Mouse (Mus musculus) right cerebral cortex, postnatal 14 days (tissue): ENCODE data around the gene Bnipl.
A peak's percentile ranks its signal among the peaks of the same experiment; 100 is the strongest.

Experiments used
- DNase-seq: peaks from one replicate; pipeline ENCODE4 v3.0.0; 2022

The Bnipl gene

DNA sequence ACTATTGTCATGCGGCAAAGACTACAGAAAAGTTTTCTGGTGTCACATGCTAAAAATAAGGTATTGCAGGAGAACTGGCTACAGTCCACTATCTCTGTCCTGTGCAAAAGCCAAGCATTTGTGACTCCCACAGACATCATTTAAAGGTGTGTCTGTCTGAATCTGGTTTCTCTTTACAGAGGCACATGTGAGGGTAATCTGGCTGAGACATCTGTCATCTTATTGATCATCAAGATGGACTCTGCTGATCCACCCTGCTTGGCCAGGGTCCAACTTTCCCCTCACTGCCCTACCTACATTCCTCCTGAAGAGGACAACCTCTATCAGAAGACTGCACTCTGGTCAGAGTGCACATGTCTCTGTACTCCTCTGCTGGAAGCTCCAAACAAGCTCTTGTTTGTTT, 26.2 kb upstream of the Bnipl start:
- DNase-seq = no peak

DNA sequence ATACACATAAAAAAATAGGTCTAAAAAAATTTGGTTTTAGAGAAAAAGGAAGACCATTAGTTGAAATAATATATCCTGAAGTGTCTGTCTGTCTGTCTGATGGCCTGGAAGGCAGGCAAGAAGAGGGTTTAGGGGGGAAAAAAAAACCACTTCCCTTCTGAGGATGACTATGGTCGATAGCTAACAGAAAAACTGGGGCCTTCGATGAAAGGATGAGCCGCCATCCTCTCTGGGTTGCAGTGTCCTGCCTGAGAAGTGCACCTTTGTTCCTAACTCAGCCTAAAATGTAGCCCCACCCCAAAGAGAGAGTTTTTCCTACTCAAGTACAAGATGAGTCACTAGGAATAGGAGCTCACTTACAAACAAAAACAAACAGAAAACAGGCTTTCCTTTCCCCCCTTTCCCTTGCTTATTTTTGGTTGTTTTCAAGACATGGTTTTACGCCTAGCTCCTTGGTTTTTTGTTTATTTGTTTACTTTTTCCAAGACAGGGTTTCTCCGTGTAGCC, 25.5 kb upstream of the Bnipl start:
- no peak for DNase-seq

DNA sequence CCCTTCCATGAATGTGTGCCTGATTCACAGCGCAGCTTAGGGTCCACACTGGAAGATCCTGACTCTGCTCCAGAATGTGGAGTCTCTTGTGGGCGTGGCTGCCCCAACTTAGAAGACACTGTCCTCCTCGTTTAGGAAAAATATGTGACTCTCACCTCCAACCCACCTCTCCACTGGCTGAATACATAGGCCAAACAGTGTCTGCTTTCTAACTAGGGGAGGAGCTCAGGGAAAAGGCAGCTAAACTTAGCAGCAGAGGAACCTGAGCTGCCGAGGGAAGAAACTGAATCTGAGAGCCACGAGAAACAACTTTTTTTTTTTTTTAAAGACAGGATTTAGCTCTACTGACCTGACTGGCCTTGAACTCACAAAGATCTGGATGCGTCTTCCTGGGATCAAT, 24.2 kb upstream of the Bnipl start:
- no peak for DNase-seq

DNA sequence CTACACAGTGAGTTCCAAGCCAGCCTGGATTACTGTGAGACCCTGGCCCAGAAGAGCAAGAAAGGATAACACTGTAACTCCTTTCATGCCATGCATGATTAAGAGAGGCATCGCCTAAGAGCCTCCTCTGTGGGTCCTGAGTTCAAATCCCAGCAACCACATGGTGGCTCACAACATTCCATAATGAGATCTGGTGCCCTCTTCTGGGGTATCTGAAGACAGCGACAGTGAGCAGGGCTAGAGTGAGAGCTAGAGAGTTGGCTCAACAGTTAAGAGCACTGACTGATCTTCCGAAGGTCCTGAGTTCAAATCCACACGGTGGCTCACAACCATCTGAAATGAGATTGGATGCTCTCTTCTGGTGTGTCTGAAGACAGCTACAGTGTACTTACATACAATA, 23.5 kb upstream of the Bnipl start:
- no peak for DNase-seq

DNA sequence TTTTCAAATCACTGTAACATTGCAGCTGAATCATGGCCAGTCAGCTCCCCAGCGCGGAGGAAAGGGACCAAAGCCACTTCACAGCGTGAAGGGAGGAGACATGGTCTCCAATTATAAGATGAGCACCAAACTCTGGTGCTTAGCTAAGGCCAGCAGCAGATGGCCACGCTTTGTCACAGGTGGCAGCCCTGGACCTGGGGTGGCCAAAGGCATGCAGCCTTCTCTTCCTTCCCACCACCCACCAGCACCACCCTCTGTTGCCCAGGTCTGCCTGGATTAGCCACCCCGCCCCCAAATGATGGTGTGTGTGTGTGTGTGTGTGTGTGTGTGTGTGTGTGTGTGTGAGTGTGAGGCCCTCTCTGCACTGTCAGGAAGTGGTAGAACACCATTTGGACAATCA, 22.5 kb upstream of the Bnipl start:
- no peak for DNase-seq

DNA sequence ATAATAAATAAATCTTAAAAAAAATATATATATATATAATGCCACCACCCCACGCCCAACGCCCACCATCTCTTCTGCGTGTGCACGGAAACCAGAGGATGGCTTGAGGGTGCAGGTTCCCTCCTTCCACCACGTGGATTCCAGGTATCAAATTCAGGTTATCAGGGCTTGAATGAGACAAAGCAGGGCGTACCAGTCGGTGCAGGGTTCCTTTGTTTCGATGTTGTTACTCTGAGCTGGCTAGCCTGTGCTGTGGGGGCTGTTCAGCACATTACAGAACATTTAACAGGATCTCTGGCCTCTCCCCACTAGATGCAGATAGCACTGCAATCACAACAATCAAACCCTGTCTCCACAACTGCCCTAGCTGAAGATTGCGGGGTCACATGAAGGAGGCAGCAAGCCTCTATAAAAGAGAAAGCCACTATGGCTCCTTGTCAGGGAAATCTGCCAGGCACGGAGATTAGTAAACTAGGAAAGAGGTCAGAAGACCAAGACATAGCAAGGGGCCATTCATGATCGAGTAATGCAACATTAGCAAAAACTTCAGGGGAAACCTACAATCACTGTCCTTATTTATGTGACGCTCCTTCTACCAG, 19.9 kb upstream of the Bnipl start:
- DNase-seq = no peak

DNA sequence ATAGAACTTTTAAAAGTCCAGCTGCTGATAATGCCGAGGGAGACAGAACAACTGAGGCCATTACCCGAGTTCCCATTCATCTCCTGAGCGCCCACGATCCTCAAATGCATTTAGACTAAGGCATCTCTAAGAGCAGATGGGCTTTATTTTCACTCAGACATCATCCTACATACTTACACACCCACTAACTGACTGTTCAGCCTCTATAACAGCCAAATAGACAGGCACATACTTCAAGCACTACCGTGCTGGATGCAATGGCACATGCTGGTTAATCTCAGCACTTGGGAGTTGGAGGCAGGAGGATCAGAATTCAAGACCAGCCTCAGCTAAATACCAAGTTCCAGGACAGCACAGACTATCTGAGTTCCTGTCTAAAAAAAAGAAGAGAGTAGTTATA, 18.8 kb upstream of the Bnipl start:
- DNase-seq = no peak

DNA sequence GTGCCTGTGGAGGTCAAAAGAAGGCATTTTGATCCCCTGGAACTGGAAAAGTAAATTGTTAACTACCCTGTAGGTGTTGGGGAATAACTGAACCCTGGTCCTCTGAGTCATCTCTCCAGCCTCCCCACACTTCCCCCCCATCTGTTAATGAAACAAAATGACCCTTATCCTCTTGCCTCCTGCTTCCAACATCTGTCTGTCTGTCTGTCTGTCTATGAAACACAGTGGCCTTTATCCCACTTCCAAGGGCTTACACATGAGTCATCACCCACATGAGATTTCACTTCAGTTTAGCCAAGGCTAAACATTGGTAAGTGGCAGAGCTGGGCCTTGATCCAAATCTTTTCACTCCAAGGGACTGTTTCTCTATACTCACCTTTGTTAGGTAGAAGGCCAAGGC, 16.9 kb upstream of the Bnipl start:
- no peak for DNase-seq

DNA sequence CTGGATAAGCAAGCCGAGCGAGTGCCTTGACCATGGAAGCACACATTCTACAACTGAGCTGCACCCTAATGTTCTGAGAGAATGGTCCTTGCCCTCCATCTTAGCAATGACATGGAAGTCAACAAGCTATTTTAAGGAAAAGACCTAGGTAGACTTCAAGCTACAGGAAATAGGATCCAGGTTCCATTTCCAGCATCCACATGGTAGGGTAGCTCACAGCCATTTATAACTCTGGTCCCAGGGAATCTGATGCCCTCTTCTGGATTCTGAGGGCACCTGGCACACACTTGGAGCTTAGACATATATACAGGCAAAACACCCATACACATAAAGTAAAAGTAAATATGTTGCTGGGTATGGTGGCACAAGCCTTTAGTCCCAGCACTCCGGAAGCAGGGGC, 15.1 kb upstream of the Bnipl start:
- no peak for DNase-seq

DNA sequence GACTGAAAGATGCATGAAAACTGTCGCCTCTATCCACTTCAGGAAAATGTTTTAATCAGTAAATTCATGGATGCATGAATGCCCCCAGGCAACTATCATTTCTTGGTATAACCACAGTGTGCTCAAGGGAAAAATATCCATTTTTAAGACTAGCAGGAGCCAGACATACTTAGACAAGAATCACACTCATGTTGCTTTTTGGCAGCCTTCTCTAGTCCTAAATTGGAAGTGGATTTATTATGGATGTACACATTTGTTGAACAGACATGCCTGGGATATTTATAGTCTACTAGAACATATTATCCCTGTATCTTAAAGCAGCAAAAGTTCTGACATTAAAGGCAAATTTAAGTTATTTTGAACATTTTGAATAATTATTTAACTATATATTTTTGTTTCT, 13.7 kb upstream of the Bnipl start:
- DNase-seq = no peak

DNA sequence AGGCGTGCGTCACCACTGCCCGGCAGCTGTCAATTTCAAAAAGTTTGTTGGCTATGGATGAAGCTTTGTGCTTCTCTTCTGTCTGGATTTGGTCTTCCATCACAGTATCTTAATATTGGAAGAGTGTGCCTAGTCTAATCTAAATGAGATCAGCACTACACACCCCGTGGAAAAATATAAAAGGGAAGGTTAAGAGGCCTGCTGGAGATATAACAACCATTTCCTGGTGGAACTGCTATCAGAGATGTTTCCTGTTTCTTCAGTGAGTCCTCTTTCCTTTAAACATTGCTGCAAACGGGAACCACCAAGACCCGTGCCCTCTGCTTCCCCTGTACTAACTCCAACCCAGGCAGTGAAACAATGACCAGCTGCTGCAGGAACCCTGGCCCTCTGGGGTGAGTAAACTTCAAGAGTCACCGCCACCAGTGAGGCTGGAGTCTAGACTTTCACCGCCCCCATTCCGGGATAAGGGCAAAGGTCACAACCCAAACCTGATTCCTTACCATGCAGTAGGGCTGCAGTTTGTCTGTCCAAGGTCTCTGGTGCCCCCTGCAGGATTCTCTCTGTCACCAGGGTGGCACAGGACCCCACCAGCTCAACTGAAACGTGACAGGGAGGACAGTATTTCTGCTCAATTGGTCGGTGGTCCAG, 12.2 kb upstream of the Bnipl start:
- DNase-seq = peak; percentile 80

DNA sequence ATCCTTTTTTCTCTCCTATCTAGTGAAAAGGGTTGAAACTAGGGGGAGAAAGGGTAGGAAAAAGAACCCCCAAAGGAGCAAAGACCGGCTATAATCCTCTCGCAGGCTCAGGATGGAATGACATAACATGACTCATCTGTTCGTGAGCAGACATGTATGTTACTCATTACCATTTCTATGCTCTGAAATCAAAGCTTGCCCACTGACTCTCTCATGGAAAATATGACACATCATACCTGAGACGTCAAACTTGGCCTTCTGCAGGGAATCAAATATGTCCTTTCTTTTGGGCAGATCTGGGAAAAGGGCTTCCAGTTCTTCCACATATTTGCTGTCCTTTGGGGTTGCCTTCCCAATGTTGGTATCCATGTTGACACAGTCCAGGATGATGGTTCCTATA, 11.0 kb upstream of the Bnipl start:
- no peak for DNase-seq

DNA sequence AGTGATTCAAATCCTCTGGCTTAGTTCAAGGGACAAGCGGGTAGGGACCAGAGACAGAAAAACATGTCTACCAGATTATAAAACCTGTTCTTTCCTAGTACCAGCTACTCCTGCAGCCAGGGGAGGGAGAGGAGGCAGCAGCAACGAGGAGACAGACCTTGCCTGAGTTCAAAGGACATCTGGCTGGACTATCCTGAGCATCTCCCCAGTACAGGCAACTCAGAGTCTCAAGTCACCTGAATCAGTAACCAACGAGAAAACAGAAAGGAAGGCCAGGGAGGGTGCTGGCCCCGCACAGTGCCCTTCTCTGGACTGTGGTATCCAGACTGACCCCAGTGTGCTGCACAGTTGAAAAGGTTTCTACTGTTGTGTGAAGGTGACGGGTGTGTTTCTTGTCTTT, 5.9 kb upstream of the Bnipl start:
- no peak for DNase-seq

DNA sequence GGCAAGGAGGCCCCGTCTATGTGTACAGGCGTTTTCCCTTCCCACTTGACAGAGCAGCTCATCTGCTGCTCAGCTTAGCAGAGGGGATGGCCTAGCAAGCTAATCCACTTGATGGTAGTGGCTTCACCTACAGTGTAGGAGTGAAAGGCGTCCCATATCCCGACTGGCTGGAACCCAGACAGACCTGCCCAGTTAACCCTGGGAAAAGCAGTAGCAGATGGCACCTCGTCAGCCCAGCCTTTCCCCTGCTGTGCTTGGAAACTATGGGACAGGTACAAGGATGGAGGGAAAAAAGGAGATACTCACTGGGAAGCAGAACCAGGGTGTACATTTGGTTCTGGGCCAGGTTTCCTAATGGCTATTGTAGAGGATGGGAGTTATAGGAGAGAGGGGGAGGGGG, 632 bp downstream of the Bnipl start:
- DNase-seq = no peak

DNA sequence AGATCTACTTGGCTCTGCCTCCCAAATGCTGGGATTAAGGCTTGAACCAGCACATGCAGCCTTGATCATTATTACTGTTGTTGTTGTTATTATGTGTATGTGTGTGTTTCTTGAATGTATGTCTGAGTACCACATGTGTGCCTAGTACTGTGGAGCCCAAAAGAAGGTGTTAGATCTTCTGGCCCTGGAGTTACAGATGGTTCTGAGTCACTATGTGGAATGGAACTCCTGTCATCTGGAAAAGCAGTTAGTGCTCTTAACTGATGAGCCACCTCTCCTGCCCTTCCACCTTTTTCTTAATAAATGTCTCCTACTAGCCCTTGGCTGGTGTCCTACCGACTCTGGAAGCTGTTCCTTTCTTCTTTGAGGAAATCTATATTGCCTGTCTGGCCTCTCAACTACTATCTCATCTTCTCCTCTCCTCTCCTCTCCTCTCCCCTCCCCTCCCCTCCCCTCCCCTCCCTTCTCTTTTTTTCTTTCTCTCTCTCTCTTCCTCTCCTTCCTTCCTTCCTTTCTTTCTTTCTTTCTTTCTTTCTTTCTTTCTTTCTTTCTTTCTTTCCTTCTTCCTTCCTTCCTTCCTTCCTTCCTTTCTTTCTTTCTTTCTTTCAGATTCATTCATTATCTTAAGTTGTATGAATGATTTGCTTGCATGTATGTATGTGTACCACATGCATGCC, 3.2 kb downstream of the Bnipl start:
- DNase-seq = no peak

DNA sequence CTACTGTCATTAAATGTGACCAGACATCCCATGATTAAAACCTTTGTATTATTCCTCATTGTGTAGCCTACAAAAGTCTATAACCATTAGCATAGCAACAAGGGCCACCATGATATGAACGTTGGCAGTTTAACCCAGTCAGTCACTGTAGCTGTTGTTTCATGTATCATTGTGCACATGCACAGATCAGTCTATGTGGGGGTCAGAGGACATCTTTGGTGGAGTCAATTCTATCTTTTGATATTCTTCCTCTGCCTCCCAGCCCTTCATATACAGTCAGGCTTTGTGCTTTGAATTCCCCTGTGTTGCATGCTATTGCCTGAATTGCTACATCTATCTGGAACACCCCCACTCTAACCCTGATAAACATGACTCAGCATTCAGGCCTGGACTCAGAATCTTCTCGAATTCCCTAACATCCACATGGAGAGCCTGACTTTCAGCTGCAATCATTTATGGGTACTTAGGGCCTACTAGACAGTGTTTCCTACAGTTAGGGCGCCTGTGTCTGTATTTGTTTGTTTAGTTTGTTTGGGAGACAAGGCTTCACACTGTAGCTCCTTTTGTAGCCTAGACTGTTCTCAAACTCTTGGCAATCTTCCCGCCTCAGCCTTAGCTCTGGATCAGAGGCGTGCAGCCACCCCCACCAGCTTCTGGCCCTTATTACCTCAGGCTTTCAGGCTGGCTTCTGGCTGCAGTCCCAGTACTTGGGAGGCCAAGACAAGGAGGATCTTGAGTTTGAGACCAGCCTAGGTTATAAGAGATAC, 4.3 kb downstream of the Bnipl start:
- no peak for DNase-seq

DNA sequence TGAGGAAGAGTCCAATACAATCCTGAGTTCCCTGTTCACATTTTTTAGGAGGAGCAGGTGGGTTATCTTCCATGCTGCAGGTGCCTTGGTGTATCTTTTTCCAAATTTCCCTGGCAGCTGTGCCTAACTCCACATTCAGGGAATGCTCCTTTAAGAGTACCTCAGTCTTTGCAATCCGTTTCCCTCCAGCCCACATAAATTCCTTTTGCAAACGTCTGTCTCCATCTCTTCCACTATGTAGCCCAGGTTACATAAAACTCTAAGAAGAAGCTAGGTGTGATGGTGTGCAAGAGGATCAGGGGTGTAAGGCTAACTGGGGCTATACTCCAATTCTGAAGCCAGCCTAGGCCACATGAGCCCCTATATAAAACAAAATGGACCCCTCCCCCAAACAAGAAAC, 7.9 kb downstream of the Bnipl start:
- DNase-seq = no peak

DNA sequence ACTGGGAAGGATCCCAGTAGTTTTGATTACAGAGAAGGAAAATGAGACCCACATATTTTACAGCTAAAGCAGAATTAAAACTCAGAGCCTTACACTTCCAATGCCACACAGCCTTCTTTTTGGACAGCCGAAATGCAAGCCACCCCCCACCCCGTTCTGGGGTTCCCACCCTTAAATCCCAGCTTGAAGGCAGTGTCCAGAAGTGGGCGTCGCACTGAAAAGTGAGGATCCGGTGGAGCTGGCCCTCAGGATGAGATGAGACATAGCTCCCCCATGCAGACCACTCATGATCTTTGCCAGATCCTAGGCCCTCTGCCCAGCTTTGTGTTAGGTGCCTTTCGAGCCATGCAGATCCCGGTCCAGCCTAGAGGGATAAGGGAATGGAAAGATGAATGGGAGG, 9.5 kb downstream of the Bnipl start, which contains the start of gene Gm128:
Gene Gm128, minus strand, starts transcription at position 101 of the 400 bp plus-strand sequence.
- DNase-seq = no peak

DNA sequence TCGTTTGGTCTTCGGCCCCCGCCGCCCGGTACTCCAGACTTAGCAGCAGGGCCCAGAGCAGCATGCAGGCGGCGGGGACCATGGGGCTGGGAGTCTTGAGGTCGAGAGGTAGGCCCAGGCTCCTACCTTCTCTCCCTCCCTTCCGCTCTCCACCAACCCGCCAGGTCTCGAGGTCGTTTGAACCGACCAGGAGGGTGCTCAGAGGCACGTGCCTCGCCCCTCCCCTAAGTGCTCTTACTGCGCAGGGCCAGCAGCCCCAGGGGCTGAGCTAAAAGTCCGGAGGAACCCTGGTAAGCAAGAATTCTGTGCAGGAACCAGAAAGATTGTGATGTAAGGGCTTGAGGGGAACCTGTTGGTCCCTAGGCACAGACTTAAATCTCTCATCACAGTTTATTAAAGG, 10.1 kb downstream of the Bnipl start:
- DNase-seq = no peak

DNA sequence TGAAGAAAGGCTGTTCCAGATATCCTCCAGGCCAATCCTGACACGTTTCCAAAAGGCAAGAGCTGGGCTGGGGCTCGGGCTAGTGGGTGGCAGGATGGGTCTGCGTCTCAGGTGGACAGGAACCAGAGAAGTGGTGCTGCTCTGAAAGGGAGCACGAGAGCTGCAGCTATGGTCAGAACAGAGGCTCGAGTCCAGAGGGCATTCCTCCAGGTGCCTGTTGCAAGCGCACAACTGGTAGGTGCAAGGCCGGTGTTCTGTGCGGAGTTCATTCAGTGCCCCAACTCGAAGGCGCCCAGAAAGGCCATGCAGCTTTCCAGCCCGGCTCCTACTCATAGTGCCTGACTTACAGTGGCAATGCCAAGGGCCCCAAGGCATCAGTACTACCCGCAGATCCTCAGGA, 11.0 kb downstream of the Bnipl start:
- DNase-seq = no peak

DNA sequence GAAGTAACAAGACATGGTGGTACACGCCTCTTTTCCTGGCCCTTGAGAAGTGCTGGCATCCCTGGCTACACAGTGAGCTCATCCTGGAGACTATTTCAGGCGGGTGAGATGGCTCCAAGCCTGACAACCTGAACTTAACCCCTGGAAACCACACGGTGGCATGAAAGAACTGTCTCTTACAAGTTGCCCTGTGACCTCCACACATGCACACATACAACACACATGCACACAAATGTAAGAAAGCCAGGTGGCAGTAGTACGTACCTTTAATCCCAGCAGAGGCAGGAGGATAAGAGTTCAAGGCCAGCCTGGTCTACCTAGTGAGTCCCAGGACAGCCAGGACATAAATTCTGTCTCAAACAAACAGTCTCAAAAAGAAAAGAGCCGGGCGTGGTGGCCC, 12.0 kb downstream of the Bnipl start:
- no peak for DNase-seq

DNA sequence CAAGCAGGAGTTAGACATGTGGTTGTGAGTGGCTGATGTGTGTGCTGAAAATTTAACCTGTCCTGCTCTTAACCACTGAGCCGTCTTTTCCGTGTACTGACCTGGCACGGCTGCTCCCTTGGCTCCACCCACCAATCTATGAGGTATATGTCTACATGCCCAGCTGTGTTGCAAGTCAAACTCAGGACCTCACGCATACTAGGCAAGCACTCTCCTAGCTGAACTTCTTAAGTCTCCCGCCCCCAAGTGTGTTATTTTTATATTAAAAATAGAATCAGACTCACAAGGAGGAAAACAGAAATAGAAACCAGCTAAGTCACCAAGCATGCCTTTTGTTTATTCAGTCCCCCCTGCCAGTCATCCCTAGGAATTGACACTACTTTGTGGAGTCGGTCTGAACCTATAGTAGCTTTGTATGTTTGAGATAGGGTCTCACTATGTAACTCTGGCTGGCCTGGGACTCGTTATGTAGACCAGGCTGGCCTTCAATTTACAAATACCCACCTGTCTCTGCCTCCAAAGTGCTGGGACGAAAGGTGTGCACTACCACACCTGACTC, 13.4 kb downstream of the Bnipl start:
- DNase-seq = no peak
